ENCODE assay signal across 8 mouse cellular contexts in genomic region chr2:35640576-35640975, GRCm38 (mm10).
DNase-seq lines count a peak whose midpoint lies in the region; ATAC-seq and TF ChIP-seq lines count a peak whose summit lies in the region.

No protein-coding gene starts in this region.

- TF ChIP-seq CTCF in liver, postnatal 0 days (IDR thresholded peaks at IDR 0.05; ENCODE audit: low read depth): no peak

- H3K9ac ChIP-seq in heart, embryonic 13.5 days: no peak overlapping the region
- H3K9ac ChIP-seq in heart, embryonic 12.5 days: no peak overlapping the region
- no peak overlapping the region for H3K9ac ChIP-seq in hindbrain, embryonic 13.5 days
- H3K9ac ChIP-seq in liver, postnatal 0 days (replicated peaks): no peak overlapping the region

- H3K4me2 ChIP-seq in heart, embryonic 13.5 days: no peak overlapping the region
- H3K4me2 ChIP-seq in heart, embryonic 12.5 days: no peak overlapping the region
- H3K4me2 ChIP-seq in hindbrain, embryonic 13.5 days: no peak overlapping the region
- no peak overlapping the region for H3K4me2 ChIP-seq in liver, postnatal 0 days (ENCODE audit: low read depth, low read length)

- WGBS in heart, embryonic 13.5 days: 61% methylated on average over 13 of the region's 13 CpGs
- WGBS in heart, embryonic 12.5 days: 68% methylated on average over 13 of the region's 13 CpGs
- 87% methylated on average over 13 of the region's 13 CpGs for WGBS in hindbrain, embryonic 13.5 days
- 75% methylated on average over 13 of the region's 13 CpGs for WGBS in liver, postnatal 0 days (ENCODE audit: insufficient replicate concordance)

- peak; percentile 52 to 54 for DNase-seq in frontal cortex, postnatal 25 days (ENCODE audit: low spot score in 2 of 2)
- peak; percentile 36 to 49 for DNase-seq in layer of hippocampus, postnatal 25 days (ENCODE audit: extremely low spot score in 1 of 2, low spot score in 1 of 2)
- DNase-seq in right cerebral cortex, adult 2 months (ENCODE audit: low spot score in 2 of 2): peak; percentile 88
- DNase-seq in liver, postnatal 0 days: no peak
- no peak for DNase-seq in MN1 (ENCODE audit: low spot score)

- H3K27ac ChIP-seq in heart, embryonic 13.5 days (replicated peaks): 0 out of 2 replicates have a peak overlapping the region, but pooled peaks have one; percentile 3
- H3K27ac ChIP-seq in heart, embryonic 12.5 days (ENCODE audit: poor library complexity, severe bottlenecking): no peak overlapping the region; the same call in 1 of the 2 replicates
- H3K27ac ChIP-seq in hindbrain, embryonic 13.5 days: no peak overlapping the region
- no peak overlapping the region for H3K27ac ChIP-seq in liver, postnatal 0 days (ENCODE audit: low read depth)

- TF ChIP-seq EP300 in liver, postnatal 0 days (IDR thresholded peaks at IDR 0.05; ENCODE audit: low read depth): no peak

- H3K4me1 ChIP-seq in heart, embryonic 13.5 days: peaks cover 40% of the 10 kb centered on the region
- H3K4me1 ChIP-seq in heart, embryonic 12.5 days (replicated peaks): peaks cover 51% of the 10 kb centered on the region
- H3K4me1 ChIP-seq in hindbrain, embryonic 13.5 days (replicated peaks): peaks cover 16% of the 10 kb centered on the region
- no peaks in the 10 kb centered on the region for H3K4me1 ChIP-seq in liver, postnatal 0 days (ENCODE audit: insufficient read depth)

- H3K9me3 ChIP-seq in heart, embryonic 13.5 days: no peaks in the 10 kb centered on the region
- H3K9me3 ChIP-seq in heart, embryonic 12.5 days (replicated peaks): no peaks in the 10 kb centered on the region
- no peaks in the 10 kb centered on the region for H3K9me3 ChIP-seq in hindbrain, embryonic 13.5 days
- H3K9me3 ChIP-seq in liver, postnatal 0 days (ENCODE audit: low read length): no peaks in the 10 kb centered on the region

- H3K36me3 ChIP-seq in heart, embryonic 13.5 days: peaks cover 47% of the 10 kb centered on the region
- peaks cover 44% of the 10 kb centered on the region for H3K36me3 ChIP-seq in heart, embryonic 12.5 days
- H3K36me3 ChIP-seq in hindbrain, embryonic 13.5 days: no peaks in the 10 kb centered on the region
- H3K36me3 ChIP-seq in liver, postnatal 0 days (replicated peaks; ENCODE audit: insufficient read depth, low read length): no peaks in the 10 kb centered on the region

- H3K4me3 ChIP-seq in heart, embryonic 13.5 days: no peak overlapping the region
- no peak overlapping the region for H3K4me3 ChIP-seq in heart, embryonic 12.5 days
- H3K4me3 ChIP-seq in hindbrain, embryonic 13.5 days: no peak overlapping the region
- no peak overlapping the region for H3K4me3 ChIP-seq in liver, postnatal 0 days (ENCODE audit: low read depth, low read length)

- ATAC-seq in heart, embryonic 13.5 days (ENCODE audit: extremely low read depth, insufficient number of reproducible peaks, low FRiP score, low TSS enrichment): 0 out of 2 replicates have a peak, but pooled peaks have one; percentile 14
- no peak for ATAC-seq in heart, embryonic 12.5 days (ENCODE audit: insufficient number of reproducible peaks, low FRiP score)
- ATAC-seq in hindbrain, embryonic 13.5 days (ENCODE audit: low FRiP score): no peak
- no peak for ATAC-seq in liver, postnatal 0 days

- H3K27me3 ChIP-seq in heart, embryonic 13.5 days (replicated peaks): no peaks in the 10 kb centered on the region
- H3K27me3 ChIP-seq in heart, embryonic 12.5 days (replicated peaks): no peaks in the 10 kb centered on the region
- H3K27me3 ChIP-seq in hindbrain, embryonic 13.5 days: no peaks in the 10 kb centered on the region
- H3K27me3 ChIP-seq in liver, postnatal 0 days (ENCODE audit: insufficient read depth, low read length): no peaks in the 10 kb centered on the region

Comparison
In these comparisons a context has a peak if more than half of its experiments do, and no peak if none do; other contexts are left out.
1. DNase-seq: peak in frontal cortex, postnatal 25 days (2 of 2), layer of hippocampus, postnatal 25 days (2 of 2) and right cerebral cortex, adult 2 months (2 of 2); none in liver, postnatal 0 days (single experiment) and MN1 (single experiment).